Comparison of ENCODE assay signal across 8 mouse cellular contexts in genomic region chr8:129234027-129234733, GRCm38 (mm10). TPM values are rescaled to one million over a fixed set of nuclear protein-coding genes. Genes with fewer than 3 reads are reported as not detected.
DNase-seq lines count a peak whose midpoint lies in the region; ATAC-seq and TF ChIP-seq lines count a peak whose summit lies in the region.

Gene 2610044O15Rik8, minus strand, starts transcription at chr8:129234406.

- H3K9ac ChIP-seq in ES-Bruce4 (ENCODE audit: low read depth, poor library complexity, severe bottlenecking), result peak within 1 kb of the TSS; percentile 71
- peak within 1 kb of the TSS; percentile 69 for H3K9ac ChIP-seq in forebrain, embryonic 13.5 days
- H3K9ac ChIP-seq in liver, postnatal 0 days (replicated peaks), result peak within 1 kb of the TSS; percentile 67
- peak within 1 kb of the TSS; percentile 52 for H3K9ac ChIP-seq in neural tube, embryonic 14.5 days (replicated peaks; ENCODE audit: low read depth, low read length)

- TF ChIP-seq EP300 in ES-Bruce4 (IDR thresholded peaks at IDR 0.05; ENCODE audit: insufficient read depth, low read depth, low read length), result no peak
- 0 out of 2 replicates have a peak, but pooled peaks have one; percentile 18 for TF ChIP-seq EP300 in liver, postnatal 0 days (IDR thresholded peaks at IDR 0.05; ENCODE audit: low read depth)

- ATAC-seq in cerebellum, adult (ENCODE audit: insufficient number of reproducible peaks, low FRiP score, low TSS enrichment), result peak; percentile 100
- ATAC-seq in forebrain, embryonic 13.5 days, result peak; percentile 100
- ATAC-seq in liver, postnatal 0 days, result peak; percentile 97
- peak; percentile 100 for ATAC-seq in neural tube, embryonic 14.5 days (ENCODE audit: low read depth)

- peak within 1 kb of the TSS; percentile 92 for H3K4me3 ChIP-seq in ES-Bruce4 (ENCODE audit: low read depth, low read length)
- H3K4me3 ChIP-seq in forebrain, embryonic 13.5 days, result peak within 1 kb of the TSS; percentile 60
- peak within 1 kb of the TSS; percentile 63 for H3K4me3 ChIP-seq in liver, postnatal 0 days (ENCODE audit: low read depth, low read length)
- H3K4me3 ChIP-seq in neural tube, embryonic 14.5 days (ENCODE audit: low read depth, low read length), result peak within 1 kb of the TSS; percentile 38

- intact Hi-C loops in heart, postnatal 10 days (cut with DNase I), result no loop called here

- H3K4me1 ChIP-seq in ES-Bruce4 (ENCODE audit: control insufficient read depth, insufficient read depth, low read length), result no peaks in the 10 kb centered on the region
- peaks cover 15% of the 10 kb centered on the region for H3K4me1 ChIP-seq in forebrain, embryonic 13.5 days
- peaks cover 6% of the 10 kb centered on the region for H3K4me1 ChIP-seq in liver, postnatal 0 days (ENCODE audit: insufficient read depth)
- H3K4me1 ChIP-seq in neural tube, embryonic 14.5 days (ENCODE audit: control insufficient read depth, insufficient read depth, low read length), result peaks cover 5% of the 10 kb centered on the region

- peak within 1 kb of the TSS; percentile 91 for H3K27ac ChIP-seq in ES-Bruce4 (ENCODE audit: insufficient read depth, low read length)
- H3K27ac ChIP-seq in forebrain, embryonic 13.5 days, result peak within 1 kb of the TSS; percentile 89
- peak within 1 kb of the TSS; percentile 90 for H3K27ac ChIP-seq in liver, postnatal 0 days (ENCODE audit: low read depth)
- peak within 1 kb of the TSS; percentile 56; the same call in 1 of the 2 replicates for H3K27ac ChIP-seq in neural tube, embryonic 14.5 days (ENCODE audit: low read depth, low read length)

- WGBS in forebrain, embryonic 13.5 days, result 3% methylated on average over 18 of the region's 18 CpGs
- WGBS in large intestine, adult 2 months, result under 1% methylated on average over 18 of the region's 18 CpGs
- WGBS in liver, postnatal 0 days (ENCODE audit: insufficient replicate concordance), result under 1% methylated on average over 18 of the region's 18 CpGs
- 2% methylated on average over 18 of the region's 18 CpGs for WGBS in neural tube, embryonic 14.5 days

- H3K4me2 ChIP-seq in forebrain, embryonic 13.5 days, result peak within 1 kb of the TSS; percentile 72
- H3K4me2 ChIP-seq in liver, postnatal 0 days (ENCODE audit: low read depth, low read length), result peak within 1 kb of the TSS; percentile 73
- H3K4me2 ChIP-seq in neural tube, embryonic 14.5 days (ENCODE audit: low read depth, low read length), result peak within 1 kb of the TSS; percentile 69

- peak; percentile 93 to 94 for DNase-seq in heart, postnatal 10 days
- DNase-seq in large intestine, adult 2 months (ENCODE audit: low read depth, low spot score), result peak; percentile 76
- peak; percentile 84 for DNase-seq in liver, postnatal 0 days
- DNase-seq in testis, postnatal 10 days (ENCODE audit: low spot score), result peak; percentile 84

- no peaks in the 10 kb centered on the region for H3K27me3 ChIP-seq in ES-Bruce4 (ENCODE audit: control insufficient read depth, insufficient read depth, low read length, poor library complexity, severe bottlenecking)
- H3K27me3 ChIP-seq in forebrain, embryonic 13.5 days, result no peaks in the 10 kb centered on the region
- no peaks in the 10 kb centered on the region for H3K27me3 ChIP-seq in liver, postnatal 0 days (ENCODE audit: insufficient read depth, low read length)
- H3K27me3 ChIP-seq in neural tube, embryonic 14.5 days (ENCODE audit: control insufficient read depth, insufficient read depth, low read length), result no peaks in the 10 kb centered on the region

- no peaks in the 10 kb centered on the region for H3K36me3 ChIP-seq in ES-Bruce4 (ENCODE audit: control insufficient read depth, insufficient read depth, low read length, poor library complexity, severe bottlenecking)
- H3K36me3 ChIP-seq in forebrain, embryonic 13.5 days (ENCODE audit: poor library complexity, severe bottlenecking), result no peaks in the 10 kb centered on the region
- H3K36me3 ChIP-seq in liver, postnatal 0 days (replicated peaks; ENCODE audit: insufficient read depth, low read length), result no peaks in the 10 kb centered on the region
- no peaks in the 10 kb centered on the region for H3K36me3 ChIP-seq in neural tube, embryonic 14.5 days (ENCODE audit: control insufficient read depth, insufficient read depth, low read length)

- peak; percentile 16 for TF ChIP-seq POLR2A in ES-Bruce4 (IDR thresholded peaks at IDR 0.05; ENCODE audit: insufficient read depth, low read length)

- H3K9me3 ChIP-seq in ES-Bruce4 (replicated peaks; ENCODE audit: control insufficient read depth, insufficient read depth, low read length, poor library complexity, severe bottlenecking), result no peaks in the 10 kb centered on the region
- no peaks in the 10 kb centered on the region for H3K9me3 ChIP-seq in forebrain, embryonic 13.5 days (replicated peaks)
- H3K9me3 ChIP-seq in liver, postnatal 0 days (ENCODE audit: low read length), result no peaks in the 10 kb centered on the region
- H3K9me3 ChIP-seq in neural tube, embryonic 14.5 days (ENCODE audit: control insufficient read depth, low read length), result no peaks in the 10 kb centered on the region

- TF ChIP-seq CTCF in ES-Bruce4 (IDR thresholded peaks at IDR 0.05; ENCODE audit: low read depth, low read length), result no peak
- no peak for TF ChIP-seq CTCF in liver, postnatal 0 days (IDR thresholded peaks at IDR 0.05; ENCODE audit: low read depth)

RNA-seq across cellular contexts. Expression of gene 2610044O15Rik8, which starts in this region (rescaled TPM):
- polyA plus RNA-seq in ES-Bruce4 (2011; ENCODE audit: insufficient read depth, insufficient read length, low read depth, missing spikeins), result 25.1 and 30.3 TPM in 2 replicates
- 24.0 and 27.8 TPM in 2 replicates for polyA plus RNA-seq in forebrain, embryonic 13.5 days (2015; fragmentation: Nextera tagmentation; extraction: Ambion mirVana)
- total RNA-seq in heart, postnatal 10 days (2021), result 10 to 100 TPM; 16.6 to 19.8 TPM
- polyA plus RNA-seq in large intestine, adult 2 months (2012; rRNA removed), result 2.2 and 2.9 TPM in 2 replicates
- polyA plus RNA-seq in liver, postnatal 0 days (2015; fragmentation: Nextera tagmentation; extraction: Ambion mirVana), result 6.4 and 8.5 TPM in 2 replicates
- 28.4 and 31.4 TPM in 2 replicates for polyA plus RNA-seq in neural tube, embryonic 14.5 days (2014; fragmentation: Nextera tagmentation; extraction: Ambion mirVana)

Comparison
In these comparisons a context has a peak if more than half of its experiments do, and no peak if none do; other contexts are left out.
1. Peak in every context shown above with its lines: DNase-seq, ATAC-seq, H3K4me3 ChIP-seq and H3K27ac ChIP-seq.
2. H3K4me3 ChIP-seq: peak in every context shown above with its lines; median percentile 92 in ES-Bruce4; 63 in liver, postnatal 0 days; 60 in forebrain, embryonic 13.5 days; 38 in neural tube, embryonic 14.5 days.